In genomic region chr13:98125666-98126065, GRCm38 (mm10) we compare ENCODE assay signal across 21 mouse cellular contexts.
"Had no signal": no experiment of that assay in that cellular context is flagged by ENCODE, and none has a peak within 500 bp of the region (broad histone marks: within the 10 kb centered on the region; RNA-seq: fewer than 3 reads in every experiment).

No protein-coding gene starts in this region.

- H3K27me3 ChIP-seq: kidney, embryonic 15.5 days; limb, embryonic 13.5 days; liver, embryonic 15.5 days; lung, embryonic 15.5 days; midbrain, embryonic 12.5 days; midbrain, embryonic 15.5 days; neural tube, embryonic 13.5 days had no signal

- H3K9me3 ChIP-seq: kidney, embryonic 15.5 days; limb, embryonic 10.5 days; limb, embryonic 13.5 days; liver, embryonic 12.5 days; liver, embryonic 15.5 days; lung, embryonic 15.5 days; midbrain, embryonic 12.5 days; midbrain, embryonic 15.5 days; neural tube, embryonic 13.5 days had no signal

- H3K4me3 ChIP-seq: kidney, embryonic 15.5 days; layer of hippocampus, adult 2 months; limb, embryonic 10.5 days; limb, embryonic 13.5 days; liver, embryonic 12.5 days; liver, embryonic 15.5 days; lung, embryonic 15.5 days; midbrain, embryonic 12.5 days; midbrain, embryonic 15.5 days; myocyte; neural tube, embryonic 13.5 days had no signal

- ATAC-seq: liver, embryonic 12.5 days; midbrain, embryonic 15.5 days had no signal

- H3K4me1 ChIP-seq: midbrain, embryonic 12.5 days; midbrain, embryonic 15.5 days; neural tube, embryonic 13.5 days had no signal

- H3K36me3 ChIP-seq: kidney, embryonic 15.5 days; limb, embryonic 10.5 days; limb, embryonic 13.5 days; liver, embryonic 12.5 days; liver, embryonic 15.5 days; lung, embryonic 15.5 days; midbrain, embryonic 12.5 days; midbrain, embryonic 15.5 days; neural tube, embryonic 13.5 days had no signal

- H3K4me2 ChIP-seq: kidney, embryonic 15.5 days; limb, embryonic 13.5 days; liver, embryonic 15.5 days; lung, embryonic 15.5 days; midbrain, embryonic 12.5 days; midbrain, embryonic 15.5 days; neural tube, embryonic 13.5 days had no signal

- H3K9ac ChIP-seq: kidney, embryonic 15.5 days; limb, embryonic 13.5 days; liver, embryonic 12.5 days; liver, embryonic 15.5 days; lung, embryonic 15.5 days; midbrain, embryonic 12.5 days; midbrain, embryonic 15.5 days; neural tube, embryonic 13.5 days had no signal

- DNase-seq: kidney, adult 8-10 months; kidney, postnatal 14 days; layer of hippocampus, adult 9-11 months; liver; lung, adult 18-20 months; lung, postnatal 14 days; lung, postnatal 4 days; thymus, adult 18-20 months; thymus, postnatal 14 days; thymus, postnatal 4 days had no signal

- H3K27ac ChIP-seq: kidney, embryonic 15.5 days; layer of hippocampus, adult 2 months; limb, embryonic 10.5 days; limb, embryonic 13.5 days; liver, embryonic 12.5 days; liver, embryonic 15.5 days; lung, embryonic 15.5 days; midbrain, embryonic 12.5 days; midbrain, embryonic 15.5 days; neural tube, embryonic 13.5 days had no signal
